Mouse (Mus musculus) layer of hippocampus, adult 6 months (tissue): ENCODE data around the gene Gm4881. TPM values are rescaled to one million over a fixed set of nuclear protein-coding genes. Genes with fewer than 3 reads are reported as not detected.

ENCODE experiments used
- long read RNA-seq, 2 experiments: library from polyadenylated mRNA; unstranded; transcript quantifications; one replicate each; pipeline ENCODE4 v2.0.0; 2019 to 2020
- microRNA-seq: library from miRNA; unstranded; fragments of <30 nt; microRNA quantifications from one replicate; pipeline ENCODE4 v1.2.0, GENCODE M21; 2020
- polyA plus RNA-seq: library from polyadenylated mRNA; unstranded; fragments of <200 nt; fragmentation: Nextera tagmentation; gene quantifications from 2 replicates; pipeline ENCODE4 v1.2.3, GENCODE M21; 2021

The Gm4881 gene
- polyA plus RNA-seq = not detected in 2 replicates
- long read RNA-seq, experiment 1 = 0 reads
- long read RNA-seq, experiment 2, partial matches to known transcripts = 1 of 3 reads
- long read RNA-seq, experiment 2, other reads (novel, unspliced or antisense) = 2 of 3 reads

DNA sequence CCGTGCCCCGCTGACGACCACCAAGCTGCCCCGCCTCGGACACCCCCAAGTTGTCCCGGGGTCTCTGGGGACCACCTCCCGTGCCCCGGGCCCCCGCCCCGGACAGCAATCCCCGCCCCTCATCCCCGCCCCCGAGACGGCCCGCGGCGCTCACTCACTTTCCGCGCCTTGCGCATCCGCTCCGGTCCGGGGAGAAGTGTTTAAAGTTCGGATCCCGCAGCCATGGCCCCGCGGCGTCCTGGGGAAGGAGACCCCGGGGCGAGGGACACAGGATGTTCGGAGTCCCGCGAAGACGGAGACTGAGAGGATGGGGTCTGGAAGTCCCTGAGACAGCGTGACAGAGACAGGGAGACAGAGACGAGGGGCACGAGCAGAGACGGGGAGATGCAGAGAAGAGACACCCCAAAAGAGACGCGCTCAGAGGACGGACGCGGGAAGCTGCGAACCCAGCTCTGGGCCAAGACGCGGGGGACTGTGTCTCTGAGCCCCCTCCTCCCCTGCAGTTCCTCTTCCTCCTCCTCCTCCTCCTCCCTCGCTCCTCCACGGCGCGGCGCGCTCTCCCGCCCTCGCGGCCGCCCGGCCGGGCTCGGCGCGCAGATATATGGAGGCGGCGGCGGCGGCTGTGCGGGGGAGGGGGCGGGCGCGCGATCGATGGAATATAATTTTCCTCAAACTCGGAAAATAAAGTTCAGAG is at the start of gene Gm4881:
TSS of gene Gm4881 (minus strand) at position 238 of the 694 bp plus-strand sequence.

DNA sequence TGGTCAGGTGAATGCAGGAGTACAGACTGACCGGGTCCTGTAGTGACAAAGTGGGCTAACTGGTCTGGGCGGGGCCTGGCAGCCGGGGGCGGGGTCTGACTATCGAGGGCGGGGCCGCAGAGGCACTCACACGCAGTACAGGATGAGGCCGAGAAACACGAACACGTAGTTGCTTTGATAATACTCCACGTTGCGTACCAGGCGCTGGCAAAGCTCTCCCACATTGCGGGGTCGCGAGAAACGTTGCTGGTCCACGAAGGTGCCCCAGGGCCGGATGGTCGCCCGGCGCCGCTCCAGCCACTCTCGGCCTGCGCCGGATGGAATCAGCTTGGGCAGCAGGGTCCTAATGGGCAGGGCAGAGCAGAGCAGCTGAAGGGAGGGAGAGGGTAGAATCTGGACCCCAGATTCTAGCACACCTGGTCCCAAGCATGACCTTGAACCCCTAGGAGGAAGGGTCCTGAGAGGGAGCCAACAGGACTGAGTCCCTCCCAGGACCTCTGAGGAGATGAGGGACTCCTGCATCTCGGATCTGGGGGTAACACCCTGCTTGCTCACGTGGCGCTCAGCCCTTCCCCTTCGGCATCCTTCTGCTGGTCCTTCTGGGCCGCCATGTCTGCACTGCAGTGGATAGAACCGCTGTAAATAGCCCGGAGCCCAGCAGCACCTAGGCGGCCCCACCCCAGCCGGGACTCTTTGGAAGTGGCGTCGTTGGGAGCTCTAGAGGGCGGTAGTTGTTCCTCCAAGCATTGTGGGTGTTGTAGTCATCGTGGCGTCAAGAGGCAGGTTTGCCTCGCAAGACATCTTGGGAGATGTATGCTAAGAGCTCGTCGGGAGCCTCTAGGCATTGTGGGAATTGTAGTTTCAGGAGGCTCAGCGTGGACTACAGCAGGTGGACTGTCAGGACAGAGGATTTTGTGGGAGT is 27.9 kb upstream of the Gm4881 start, which contains the start of gene Rabac1:
TSS of gene Rabac1 (minus strand) at position 783 of the 922 bp plus-strand sequence.

DNA sequence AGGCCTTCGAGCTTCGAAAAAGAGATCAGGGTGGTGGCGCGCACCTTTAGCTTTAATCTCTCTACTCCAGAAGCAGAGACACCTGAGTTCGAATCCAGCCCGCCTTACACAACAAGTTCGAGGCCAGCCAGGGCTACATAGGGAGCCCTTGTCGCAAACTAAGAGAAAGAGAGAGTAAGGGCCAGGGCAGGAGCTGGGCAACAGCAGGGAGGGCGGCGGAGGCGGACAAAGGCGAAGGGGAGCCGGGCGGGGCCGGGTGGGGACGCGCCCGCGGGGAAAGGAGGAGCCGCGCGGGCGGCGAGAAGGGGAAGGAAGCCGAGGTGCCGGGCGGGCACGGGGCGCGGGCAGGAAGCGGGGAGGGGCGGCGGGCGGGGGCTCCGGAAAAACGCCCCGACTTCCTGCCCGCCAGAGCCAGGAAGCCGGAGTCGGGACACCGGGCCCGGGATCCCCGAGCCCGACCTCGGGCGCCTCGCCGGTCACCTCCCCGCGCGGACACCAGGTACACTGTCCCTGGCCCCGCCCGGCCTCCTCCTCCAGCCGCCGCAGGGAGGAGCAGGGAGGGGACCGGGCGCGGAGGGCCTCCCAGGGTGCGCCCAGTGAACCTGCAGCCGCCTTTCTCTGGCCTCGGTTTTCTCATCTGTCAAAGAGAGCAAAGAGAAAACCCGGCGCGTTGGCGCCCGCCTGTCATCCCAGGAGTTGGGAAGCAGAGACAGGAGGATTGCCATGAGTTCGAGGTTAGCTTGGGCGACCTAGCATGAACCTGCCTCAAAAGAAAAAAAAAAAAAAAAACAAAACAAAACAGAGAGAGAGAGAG is 41.5 kb downstream of the Gm4881 start, which contains the start of gene Arhgef1:
TSS of gene Arhgef1 (plus strand) at position 283 of the 814 bp plus-strand sequence.

DNA sequence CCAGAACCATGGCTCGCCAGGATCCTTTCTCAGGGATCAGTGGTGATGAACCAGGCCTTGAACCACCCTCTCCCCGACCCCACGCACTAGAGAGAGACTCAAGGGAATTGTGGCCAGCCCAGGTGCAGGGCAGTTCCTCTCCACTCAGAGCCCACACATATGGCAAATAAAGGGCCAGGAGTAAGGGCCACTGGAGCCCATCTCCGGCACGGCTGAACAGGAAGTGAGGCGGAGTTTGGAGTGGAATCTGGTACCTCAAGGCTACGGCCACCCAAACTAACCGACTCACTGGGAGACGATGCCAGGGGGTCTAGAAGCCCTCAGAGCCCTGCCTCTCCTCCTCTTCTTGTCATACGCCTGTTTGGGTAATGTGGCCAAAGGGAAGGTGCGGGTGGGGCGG is 47.1 kb downstream of the Gm4881 start, which contains the start of gene Cd79a:
TSS of gene Cd79a (plus strand) at position 158 of the 400 bp plus-strand sequence.

GRCm38 (mm10) chr7:24883896-24884692 is 60.2 kb downstream of the Gm4881 start, which contains the start of gene Rps19:
Rps19 (plus strand) TSS chr7:24884371.

Small RNA genes lying within 50 kb of the gene (microRNA-seq; reads per million reads assigned to microRNA genes)
- gene Mir7046 (24.5 reads per million, percentile 43 among the genes with 10 or more reads in this experiment), gene Mir7047 (86.1 reads per million, percentile 57 among the genes with 10 or more reads in this experiment)

Other genes with a start within 250 kb of the Gm4881 start
- gene BC049730, start 235.3 kb downstream of the Gm4881 start, polyA plus RNA-seq = not detected in 2 replicates
- not detected in 2 replicates for gene Gm4763, start 217.6 kb downstream of the Gm4881 start, polyA plus RNA-seq
- 0.05 and 0.11 TPM in 2 replicates for gene Cd177, start 184.2 kb downstream of the Gm4881 start, polyA plus RNA-seq
- 0.18 TPM in 1 of 2 replicates, not detected in the other for gene Ceacam10, start 167.3 kb downstream of the Gm4881 start, polyA plus RNA-seq
- gene Gm9844, start 82.3 kb downstream of the Gm4881 start, polyA plus RNA-seq = 3.4 and 3.5 TPM in 2 replicates
- gene Lypd4, start 74.6 kb downstream of the Gm4881 start, polyA plus RNA-seq = not detected in 2 replicates
- gene Dmrtc2, start 74.4 kb downstream of the Gm4881 start, polyA plus RNA-seq = not detected in 2 replicates
- 2,737 and 3,292 TPM in 2 replicates for gene Rps19, start 60.1 kb downstream of the Gm4881 start, polyA plus RNA-seq
- 0.21 TPM in 1 of 2 replicates, not detected in the other for gene Cd79a, start 47.1 kb downstream of the Gm4881 start, polyA plus RNA-seq
- gene Arhgef1, start 41.6 kb downstream of the Gm4881 start, polyA plus RNA-seq = 5.6 and 6.3 TPM in 2 replicates
- gene Rabac1, start 28.3 kb upstream of the Gm4881 start, polyA plus RNA-seq = 526 and 559 TPM in 2 replicates
- 1,296 and 1,449 TPM in 2 replicates for gene Atp1a3, start 61.5 kb upstream of the Gm4881 start, polyA plus RNA-seq
- 5.7 and 7.1 TPM in 2 replicates for gene Grik5, start 127.9 kb upstream of the Gm4881 start, polyA plus RNA-seq
- gene Zfp574, start 128.1 kb upstream of the Gm4881 start, polyA plus RNA-seq = 24.9 TPM in 2 replicates
- 0.82 and 0.90 TPM in 2 replicates for gene Pou2f2, start 235.2 kb upstream of the Gm4881 start, polyA plus RNA-seq